Mouse (Mus musculus) G1E (cell line): ENCODE data around the gene Timm17b. TPM values are rescaled to one million over a fixed set of nuclear protein-coding genes. Genes with fewer than 3 reads are reported as not detected.

Source experiments
- ATAC-seq: 2 replicates; pipeline ENCODE4 v1.8.0; 2016; ENCODE audit warnings: mild to moderate bottlenecking; ENCODE audit not compliant: insufficient number of reproducible peaks, poor library complexity, low FRiP score, severe bottlenecking; ENCODE audit errors: extremely low read depth
- DNase-seq: peaks from one replicate; pipeline ENCODE4 v3.0.0; 2012; ENCODE audit warnings: low spot score
- H3K27me3 ChIP-seq: 2 replicates; pipeline ENCODE4 v1.6.1; 2012; ENCODE audit warnings: mild to moderate bottlenecking, low read length, inconsistent platforms; ENCODE audit not compliant: insufficient read depth
- H3K36me3 ChIP-seq: replicated peaks from 2 replicates; pipeline ENCODE3; 2012; ENCODE audit warnings: mild to moderate bottlenecking, inconsistent platforms
- H3K4me1 ChIP-seq: 2 replicates; pipeline ENCODE4 v1.6.1; 2012; ENCODE audit warnings: low read depth, low read length, inconsistent platforms, mixed read lengths; ENCODE audit not compliant: insufficient read depth
- H3K4me3 ChIP-seq: 2 replicates; pipeline ENCODE4 v1.5.1; 2012; ENCODE audit warnings: low read depth, mild to moderate bottlenecking, inconsistent platforms, low read length, moderate library complexity, mixed read lengths
- H3K9me3 ChIP-seq: replicated peaks from 2 replicates; pipeline ENCODE4 v1.6.1; 2012; ENCODE audit warnings: inconsistent platforms
- CTCF ChIP-seq: IDR thresholded peaks from 2 replicates; pipeline ENCODE4 v1.5.1; 2012; ENCODE audit warnings: low read depth, low read length, inconsistent platforms, mixed read lengths
- GATA1 ChIP-seq: IDR thresholded peaks from 2 replicates; pipeline ENCODE4 v1.6.1; 2012; ENCODE audit warnings: borderline replicate concordance, low read length, inconsistent platforms, mixed read lengths
- GATA2 ChIP-seq: IDR thresholded peaks from 2 replicates; pipeline ENCODE4 v1.6.1; 2012; ENCODE audit warnings: low read depth, low read length, inconsistent platforms, borderline replicate concordance
- POLR2AphosphoS5 ChIP-seq: IDR thresholded peaks from 2 replicates; pipeline ENCODE4 v1.6.1; 2012; ENCODE audit warnings: low read depth, low read length, inconsistent platforms; ENCODE audit not compliant: insufficient replicate concordance
- TAL1 ChIP-seq: conservative IDR thresholded peaks from 2 replicates; pipeline ENCODE4 v1.6.1; 2012; ENCODE audit warnings: low read depth, low read length, inconsistent platforms, mixed read lengths
- polyA plus RNA-seq: library from polyadenylated mRNA; stranded (reverse); fragments of >175 nt; gene quantifications from 2 replicates; pipeline ENCODE4 v1.2.3, GENCODE M21; 2012
- total RNA-seq, 2 experiments: library from RNA; stranded (forward) in 1 of 2; stranded (reverse) in 1 of 2; fragments of 200-1000 nt in 1 of 2; fragments of >200 nt in 1 of 2; fragmentation: Nextera tagmentation in 1 of 2; gene quantifications; 2 replicates each; pipeline ENCODE4 v1.2.3; 2014 to 2017

Timm17b gene
- total and polyA plus RNA-seq, 3 experiments, result 78.8 to 195 (median 139) TPM

DNA sequence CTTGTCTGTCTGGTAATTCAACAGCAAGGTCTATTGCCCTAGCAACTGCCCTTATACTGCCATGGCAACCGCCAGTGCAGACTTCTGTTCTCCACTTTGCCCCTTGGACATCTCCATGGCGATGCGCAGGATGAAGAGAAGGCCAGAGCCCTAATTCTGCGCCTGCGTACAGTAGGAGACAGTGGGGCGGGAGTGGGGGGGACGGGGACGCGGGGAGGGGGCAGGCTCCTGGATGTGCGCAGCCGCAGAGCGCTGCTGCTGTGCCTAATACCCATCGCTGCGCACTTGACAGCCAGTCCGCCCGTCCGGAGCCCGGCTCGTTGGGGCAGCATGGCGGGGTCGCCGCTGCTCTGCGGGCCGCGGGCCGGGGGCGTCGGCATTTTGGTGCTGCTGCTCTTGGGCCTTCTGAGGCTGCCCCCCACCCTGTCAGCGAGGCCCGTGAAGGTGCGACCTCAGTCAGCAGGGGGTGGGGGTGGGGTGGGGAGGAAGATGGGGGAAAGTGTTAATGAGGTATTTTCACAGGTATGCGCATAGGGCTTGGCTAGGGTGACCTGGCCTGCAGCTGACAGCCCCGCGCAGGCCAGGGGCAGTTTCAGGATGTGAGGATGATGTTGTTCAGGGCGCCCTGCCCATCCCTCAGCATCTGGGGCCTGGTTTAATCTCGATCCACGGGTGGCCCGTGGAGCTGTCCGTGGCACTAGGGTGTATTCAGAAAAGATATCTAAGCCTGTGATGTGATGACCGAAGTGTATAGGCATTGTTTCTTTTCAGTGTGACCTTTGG is 20.6 kb downstream of the Timm17b start, which contains the start of gene Pcsk1n:
Pcsk1n (plus strand) TSS at position 222 of the 783 bp plus-strand sequence.
- Histone ChIP-seq H3K36me3 (no peaks in the 10 kb centered on the region), H3K4me1 (no peaks in the 10 kb centered on the region), H3K4me3 (no peak within 1 kb of the TSS), H3K27me3 (peaks cover 39% of the 10 kb centered on the region), H3K9me3 (no peaks in the 10 kb centered on the region)
- DNase-seq (no peak), ATAC-seq (no peak)
- TF ChIP-seq GATA2, result no peak
- no peak for TF ChIP-seq CTCF
- TF ChIP-seq POLR2AphosphoS5, result no peak
- no peak for TF ChIP-seq GATA1
- TF ChIP-seq TAL1, result no peak

DNA sequence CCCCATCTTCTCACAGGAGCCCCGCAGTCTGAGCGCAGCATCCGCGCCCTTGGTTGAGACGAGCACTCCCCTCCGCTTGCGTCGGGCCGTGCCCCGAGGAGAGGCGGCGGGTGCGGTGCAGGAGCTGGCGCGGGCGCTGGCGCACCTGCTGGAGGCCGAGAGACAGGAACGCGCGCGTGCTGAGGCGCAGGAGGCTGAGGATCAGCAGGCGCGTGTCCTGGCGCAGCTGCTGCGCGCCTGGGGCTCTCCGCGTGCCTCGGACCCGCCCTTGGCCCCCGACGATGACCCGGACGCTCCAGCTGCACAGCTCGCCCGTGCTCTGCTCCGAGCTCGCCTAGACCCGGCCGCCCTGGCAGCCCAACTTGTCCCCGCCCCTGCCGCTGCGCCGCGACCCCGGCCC is 22.9 kb downstream of the Timm17b start:
- Histone ChIP-seq H3K9me3 (no peaks in the 10 kb centered on the region), H3K36me3 (no peaks in the 10 kb centered on the region), H3K27me3 (peaks cover 46% of the 10 kb centered on the region), H3K4me1 (no peaks in the 10 kb centered on the region), H3K4me3 (no peak overlapping the region)
- TF ChIP-seq GATA1 (no peak), POLR2AphosphoS5 (no peak), CTCF (no peak), TAL1 (no peak), GATA2 (no peak)
- DNase-seq (no peak), ATAC-seq (no peak)

DNA sequence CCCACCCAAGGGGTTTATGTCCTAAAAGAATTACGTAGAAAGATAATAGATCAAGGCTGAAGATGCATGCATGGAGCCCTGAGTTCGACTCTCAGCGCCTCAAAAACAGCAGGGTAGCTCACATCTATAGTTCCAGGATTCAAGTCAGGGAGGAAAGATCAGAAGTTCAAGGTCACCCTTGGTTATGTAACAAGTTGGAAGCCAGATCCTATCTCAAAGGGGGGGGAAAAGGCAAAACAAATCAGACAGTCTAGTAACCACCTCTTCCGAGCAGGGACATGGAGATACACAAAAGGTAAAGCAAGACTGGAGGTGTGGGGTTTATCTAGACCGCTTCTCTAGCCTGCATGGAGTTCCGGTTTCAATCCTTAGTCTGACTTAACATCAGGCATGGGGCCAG is 27.1 kb downstream of the Timm17b start:
- TF ChIP-seq TAL1 (no peak), GATA1 (no peak), CTCF (no peak)
- no peak for DNase-seq
- H3K4me3 ChIP-seq, result no peak overlapping the region
- peaks cover 11% of the 10 kb centered on the region for H3K36me3 ChIP-seq
- no peak for ATAC-seq
- H3K9me3 ChIP-seq, result no peaks in the 10 kb centered on the region
- peaks cover 48% of the 10 kb centered on the region for H3K27me3 ChIP-seq
- H3K4me1 ChIP-seq, result 0 out of 2 replicates have a peak, but pooled peaks cover 4% of the 10 kb centered on the region

DNA sequence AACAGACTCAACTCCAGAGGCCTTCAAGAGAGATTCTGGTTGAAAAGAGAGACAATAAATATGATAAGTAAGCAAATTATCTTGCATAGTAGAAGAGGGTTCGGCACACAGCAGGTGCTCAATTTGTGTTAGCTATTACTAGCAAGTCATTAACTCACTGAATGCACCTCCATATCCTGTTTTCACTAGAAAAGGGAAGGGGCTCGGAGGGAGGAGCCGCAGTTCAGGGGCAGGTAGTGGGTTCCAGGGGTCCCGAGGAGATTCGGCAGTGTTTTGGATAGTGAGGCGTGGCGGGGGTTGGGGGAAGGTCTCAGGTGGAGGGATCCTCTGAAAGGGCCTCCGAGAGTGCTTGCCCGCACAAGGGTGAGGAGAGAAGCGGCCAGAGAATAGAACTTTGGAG is 28.0 kb downstream of the Timm17b start:
- ATAC-seq (no peak), DNase-seq (no peak)
- H3K9me3 ChIP-seq, result no peaks in the 10 kb centered on the region
- no peak for TF ChIP-seq CTCF
- no peak for TF ChIP-seq POLR2AphosphoS5
- TF ChIP-seq TAL1, result no peak
- TF ChIP-seq GATA2, result no peak
- no peak for TF ChIP-seq GATA1
- H3K4me3 ChIP-seq, result no peak overlapping the region
- H3K27me3 ChIP-seq, result peaks cover 43% of the 10 kb centered on the region
- H3K4me1 ChIP-seq, result 0 out of 2 replicates have a peak, but pooled peaks cover 4% of the 10 kb centered on the region
- H3K36me3 ChIP-seq, result peaks cover 19% of the 10 kb centered on the region

DNA sequence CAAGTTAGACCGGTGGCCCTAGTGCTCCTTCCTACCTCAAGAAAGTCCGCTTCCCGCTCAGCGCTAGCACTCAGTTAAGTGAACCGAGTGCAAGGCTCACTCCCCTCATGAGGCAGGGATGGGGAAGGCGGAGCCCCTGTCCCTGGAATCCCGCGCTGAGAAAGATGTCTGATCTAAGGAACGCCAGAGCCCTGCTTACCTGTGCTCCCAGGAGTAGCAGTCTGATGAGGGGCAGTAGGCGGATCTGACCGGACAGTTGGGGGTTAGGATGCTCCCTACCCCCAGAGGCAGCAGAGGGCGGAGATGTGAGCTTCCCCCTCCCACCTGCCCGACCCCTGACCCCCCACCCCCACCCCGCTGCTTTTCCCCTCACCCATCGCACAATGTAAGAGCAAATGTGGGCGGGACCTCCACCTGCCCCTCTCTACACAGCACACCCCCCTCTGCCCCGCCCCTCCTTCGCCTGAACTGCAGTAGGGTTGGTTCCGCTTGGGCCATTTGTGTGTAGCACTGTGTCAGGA is 29.2 kb downstream of the Timm17b start, which contains the start of gene Eras:
Eras (minus strand) TSS at position 338 of the 521 bp plus-strand sequence.
- ATAC-seq, result no peak
- TF ChIP-seq POLR2AphosphoS5, result no peak
- no peak for TF ChIP-seq GATA1
- no peak for TF ChIP-seq CTCF
- TF ChIP-seq TAL1, result no peak
- TF ChIP-seq GATA2, result no peak
- 0 out of 2 replicates have a peak, but pooled peaks cover 4% of the 10 kb centered on the region for H3K4me1 ChIP-seq
- peaks cover 31% of the 10 kb centered on the region for H3K27me3 ChIP-seq
- H3K4me3 ChIP-seq, result no peak within 1 kb of the TSS
- no peaks in the 10 kb centered on the region for H3K9me3 ChIP-seq
- H3K36me3 ChIP-seq, result peaks cover 25% of the 10 kb centered on the region
- DNase-seq, result no peak

DNA sequence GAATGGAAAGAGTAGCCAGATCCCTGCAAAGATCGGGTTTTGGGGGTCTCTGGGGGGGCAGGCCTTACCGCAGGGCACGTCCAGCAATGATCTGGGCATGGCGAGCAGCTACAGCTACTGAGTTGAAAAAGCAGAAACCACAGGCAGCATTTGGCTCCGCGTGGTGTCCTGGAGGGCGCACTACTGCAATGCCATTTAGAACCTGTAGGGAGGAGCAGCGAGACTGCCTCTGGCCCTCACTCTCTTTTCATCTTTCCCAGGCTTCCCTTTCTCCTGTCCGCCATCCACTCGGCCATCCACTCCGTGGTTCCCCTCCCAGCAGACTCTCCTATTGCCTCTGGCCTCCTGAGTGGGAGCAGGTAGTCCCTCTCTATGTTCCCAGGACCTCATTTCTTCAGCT is 37.7 kb downstream of the Timm17b start:
- H3K9me3 ChIP-seq, result no peaks in the 10 kb centered on the region
- DNase-seq (no peak), ATAC-seq (no peak)
- no peak for TF ChIP-seq GATA2
- TF ChIP-seq GATA1, result no peak
- TF ChIP-seq TAL1, result no peak
- no peak for TF ChIP-seq POLR2AphosphoS5
- TF ChIP-seq CTCF, result no peak
- H3K4me1 ChIP-seq, result 0 out of 2 replicates have a peak, but pooled peaks cover 2% of the 10 kb centered on the region
- no peak overlapping the region for H3K4me3 ChIP-seq
- H3K27me3 ChIP-seq, result no peaks in the 10 kb centered on the region
- peaks cover 48% of the 10 kb centered on the region for H3K36me3 ChIP-seq
